In the genomic region with DNA sequence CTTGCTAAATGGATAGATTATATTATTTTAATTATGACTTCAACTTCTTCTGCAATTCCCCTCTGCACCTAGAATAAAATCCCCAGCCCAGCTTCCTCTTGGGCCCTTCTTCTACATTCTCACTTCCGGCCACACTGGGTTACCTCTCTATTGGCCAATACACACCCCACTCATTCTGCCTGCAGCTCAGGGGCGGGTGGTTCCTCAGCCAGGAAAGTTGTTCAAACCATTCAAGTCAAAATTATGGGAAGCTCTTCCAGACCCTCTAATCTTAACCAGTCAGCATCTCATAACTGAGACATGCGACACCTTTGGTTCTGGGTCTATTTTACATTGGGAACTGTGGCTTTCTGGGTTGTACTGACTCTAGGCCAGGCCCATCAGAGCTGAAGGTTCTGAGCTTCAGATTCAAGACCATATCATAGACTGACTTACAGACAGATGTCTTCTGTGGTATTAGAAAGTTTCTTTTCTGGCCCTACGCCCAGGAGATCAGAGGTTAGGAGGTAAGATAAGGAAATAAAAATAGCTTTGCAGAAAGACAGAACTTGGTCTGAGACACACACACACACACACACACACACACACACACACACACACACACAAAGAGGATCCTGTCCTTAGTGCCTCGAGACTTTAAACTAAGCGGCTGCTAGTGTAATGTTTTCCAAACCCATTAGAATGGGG, we compare ENCODE assay signal across 10 mouse cellular contexts. TPM values are rescaled to one million over a fixed set of nuclear protein-coding genes. Genes with fewer than 3 reads are reported as not detected.
A peak's percentile ranks its signal among the peaks of the same experiment; 100 is the strongest.
DNase-seq lines count a peak whose midpoint lies in the region; ATAC-seq and TF ChIP-seq lines count a peak whose summit lies in the region.
"Had no signal": no experiment of that assay in that cellular context is flagged by ENCODE, and none has a peak within 500 bp of the region (broad histone marks: within the 10 kb centered on the region; RNA-seq: fewer than 3 reads in every experiment).

No protein-coding gene starts in this region.

- WGBS in midbrain, embryonic 10.5 days: 86% methylated on average over 6 of the region's 6 CpGs

- ATAC-seq in megakaryocyte-erythroid progenitor cell, adult 5-6 weeks (replicated peaks; ENCODE audit: low FRiP score, low TSS enrichment, poor library complexity, severe bottlenecking): peak; percentile 84

- no peak overlapping the region for H3K4me3 ChIP-seq in layer of hippocampus, adult 2 months
- no peak overlapping the region for H3K4me3 ChIP-seq in midbrain, embryonic 10.5 days

- no peak overlapping the region for H3K27ac ChIP-seq in layer of hippocampus, adult 2 months
- H3K27ac ChIP-seq in midbrain, embryonic 10.5 days (replicated peaks): no peak overlapping the region

- peaks cover 36% of the 10 kb centered on the region for H3K4me1 ChIP-seq in midbrain, embryonic 10.5 days

- peaks cover 9% of the 10 kb centered on the region for H3K36me3 ChIP-seq in midbrain, embryonic 10.5 days

- H3K9me3 ChIP-seq in midbrain, embryonic 10.5 days (replicated peaks): no peaks in the 10 kb centered on the region

- TF ChIP-seq CTCF in layer of hippocampus, adult 2 months (conservative IDR thresholded peaks at IDR 0.05): no peak

- DNase-seq in adrenal gland, postnatal 10 days: peak; percentile 69
- DNase-seq in adrenal gland, adult 8-10 months: no peak
- DNase-seq in NIH3T3 (ENCODE audit: low read depth): peak; percentile 35
- peak; percentile 78 for DNase-seq in heart, postnatal 4 days
- DNase-seq in layer of hippocampus, adult 2 months (ENCODE audit: low spot score in 2 of 2): no peak
- DNase-seq in retina, embryonic 14.5 days (ENCODE audit: low spot score): no peak
- no peak for DNase-seq in midbrain, embryonic 10.5 days (ENCODE audit: low spot score)
- DNase-seq: cerebellum, postnatal 25 days had no signal

- H3K27me3 ChIP-seq in midbrain, embryonic 10.5 days (ENCODE audit: low read depth, poor library complexity, severe bottlenecking): no peaks in the 10 kb centered on the region

RNA-seq across cellular contexts. Expression of a gene that starts 2.2 kb away (rescaled TPM):
- 10 to 100 TPM; 15.2 to 19.0 TPM for total RNA-seq in adrenal gland, postnatal 10 days (2021)
- 10 to 100 TPM in 2 of 4 experiments, 1 to 10 TPM in 2; 8.5 to 22.8 (median 13.3) TPM for total RNA-seq in adrenal gland, adult 8-10 months (2022)
- total RNA-seq in heart, postnatal 4 days (2021): 10 to 100 TPM; 52.4 to 59.4 TPM
- 2.6 and 19.8 TPM in 2 replicates for total RNA-seq in megakaryocyte-erythroid progenitor cell, adult 5-6 weeks (2014; fragmentation: Nextera tagmentation)
- 1.9 and 14.4 TPM in 2 replicates for total RNA-seq in megakaryocyte-erythroid progenitor cell, adult 5-6 weeks (2017)
- total RNA-seq in layer of hippocampus, adult 2 months (2021): 10 to 100 TPM; 18.5 to 19.2 TPM
- 49.1 and 53.7 TPM in 2 replicates for polyA plus RNA-seq in midbrain, embryonic 10.5 days (2016; fragmentation: Nextera tagmentation; extraction: Ambion mirVana)

RNA-seq across cellular contexts. Expression of a gene that starts 16.2 kb away (rescaled TPM):
- total RNA-seq in adrenal gland, postnatal 10 days (2021): 10 to 100 TPM; 23.6 to 29.0 TPM
- 10 to 100 TPM; 21.8 to 40.9 (median 32.5) TPM for total RNA-seq in adrenal gland, adult 8-10 months (2022)
- 10 to 100 TPM; 45.4 to 48.7 TPM for total RNA-seq in heart, postnatal 4 days (2021)
- 1.6 and 2.1 TPM in 2 replicates for total RNA-seq in megakaryocyte-erythroid progenitor cell, adult 5-6 weeks (2014; fragmentation: Nextera tagmentation)
- 3.1 and 3.2 TPM in 2 replicates for total RNA-seq in megakaryocyte-erythroid progenitor cell, adult 5-6 weeks (2017)
- total RNA-seq in layer of hippocampus, adult 2 months (2021): 10 to 100 TPM; 17.8 to 23.7 TPM
- polyA plus RNA-seq in midbrain, embryonic 10.5 days (2016; fragmentation: Nextera tagmentation; extraction: Ambion mirVana): 68.7 and 72.2 TPM in 2 replicates

RNA-seq across cellular contexts. Expression of a gene that starts 16.3 kb away (rescaled TPM):
- total RNA-seq in adrenal gland, postnatal 10 days (2021): 1 to 10 TPM in 1 of 2 experiments, under 1 TPM in 1; 0.33 to 1.1 TPM
- total RNA-seq in adrenal gland, adult 8-10 months (2022): 1 to 10 TPM in 2 of 4 experiments, under 1 TPM in 1, not detected in 1; 0.77 to 1.7 (median 1.4) TPM
- total RNA-seq in heart, postnatal 4 days (2021): 1 to 10 TPM; 3.8 to 3.9 TPM
- total RNA-seq in megakaryocyte-erythroid progenitor cell, adult 5-6 weeks (2014; fragmentation: Nextera tagmentation): 0.84 TPM in 1 of 2 replicates, not detected in the other
- total RNA-seq in megakaryocyte-erythroid progenitor cell, adult 5-6 weeks (2017): not detected in 2 replicates
- 1 to 10 TPM; 7.8 to 9.7 TPM for total RNA-seq in layer of hippocampus, adult 2 months (2021)
- 0.76 and 1.7 TPM in 2 replicates for polyA plus RNA-seq in midbrain, embryonic 10.5 days (2016; fragmentation: Nextera tagmentation; extraction: Ambion mirVana)
- polyA plus RNA-seq: liver, embryonic 14.5 days had no signal

RNA-seq across cellular contexts. Expression of a gene that starts 23.7 kb away (rescaled TPM):
- 10 to 100 TPM; 15.5 to 18.9 TPM for total RNA-seq in adrenal gland, postnatal 10 days (2021)
- total RNA-seq in adrenal gland, adult 8-10 months (2022): 10 to 100 TPM; 17.3 to 32.5 (median 26.0) TPM
- total RNA-seq in heart, postnatal 4 days (2021): 10 to 100 TPM; 10.5 to 12.9 TPM
- total RNA-seq in megakaryocyte-erythroid progenitor cell, adult 5-6 weeks (2014; fragmentation: Nextera tagmentation): 8.9 and 9.9 TPM in 2 replicates
- total RNA-seq in megakaryocyte-erythroid progenitor cell, adult 5-6 weeks (2017): 11.8 and 21.9 TPM in 2 replicates
- total RNA-seq in layer of hippocampus, adult 2 months (2021): 10 to 100 TPM; 17.9 to 22.7 TPM
- polyA plus RNA-seq in midbrain, embryonic 10.5 days (2016; fragmentation: Nextera tagmentation; extraction: Ambion mirVana): 17.6 and 18.9 TPM in 2 replicates

RNA-seq across cellular contexts. Expression of a gene that starts 45.3 kb away (rescaled TPM):
- total RNA-seq in adrenal gland, postnatal 10 days (2021): 100 to 1,000 TPM; 181 to 183 TPM
- 100 to 1,000 TPM; 180 to 261 (median 233) TPM for total RNA-seq in adrenal gland, adult 8-10 months (2022)
- 100 to 1,000 TPM; 216 to 218 TPM for total RNA-seq in heart, postnatal 4 days (2021)
- total RNA-seq in megakaryocyte-erythroid progenitor cell, adult 5-6 weeks (2014; fragmentation: Nextera tagmentation): 100 and 107 TPM in 2 replicates
- total RNA-seq in megakaryocyte-erythroid progenitor cell, adult 5-6 weeks (2017): 96.6 and 142 TPM in 2 replicates
- 10 to 100 TPM; 56.8 to 67.2 TPM for total RNA-seq in layer of hippocampus, adult 2 months (2021)
- 98.5 and 108 TPM in 2 replicates for polyA plus RNA-seq in midbrain, embryonic 10.5 days (2016; fragmentation: Nextera tagmentation; extraction: Ambion mirVana)

Comparison
In these comparisons a context has a peak if more than half of its experiments do, and no peak if none do; other contexts are left out.
1. DNase-seq: peak in adrenal gland, postnatal 10 days (single experiment), NIH3T3 (single experiment) and heart, postnatal 4 days (single experiment); none in adrenal gland, adult 8-10 months (single experiment), layer of hippocampus, adult 2 months (0 of 2), retina, embryonic 14.5 days (single experiment) and midbrain, embryonic 10.5 days (single experiment).
2. RNA of a gene that starts 16.2 kb away (total RNA-seq): 45.4 to 48.7 TPM in heart, postnatal 4 days, 21.8 to 40.9 TPM in adrenal gland, adult 8-10 months, 23.6 to 29.0 TPM in adrenal gland, postnatal 10 days and 17.8 to 23.7 TPM in layer of hippocampus, adult 2 months; 1.6 to 3.2 TPM in megakaryocyte-erythroid progenitor cell, adult 5-6 weeks; every median in the first group is over 4 times any median in the second.